14 mouse cellular contexts compared by ENCODE assay signal in the genomic region with DNA sequence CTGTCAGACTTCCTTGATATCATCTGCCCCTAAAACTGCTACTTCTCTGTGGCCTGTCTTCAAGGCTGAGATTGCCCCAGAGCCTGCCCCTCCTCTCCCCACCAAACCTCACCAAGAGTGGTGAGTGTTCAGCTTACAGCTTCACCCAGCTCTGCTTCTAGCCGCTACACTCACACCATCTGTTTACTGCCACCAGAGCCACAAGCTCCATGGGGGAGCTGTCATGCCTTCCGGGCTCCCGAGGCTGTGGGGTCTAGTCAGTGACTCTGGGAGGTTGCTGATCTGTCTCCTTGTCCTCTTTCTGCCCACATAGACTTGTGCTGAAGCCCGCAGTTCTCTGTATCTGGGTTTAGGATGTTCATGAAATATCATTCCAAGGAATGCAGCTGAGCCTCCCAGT.
DNase-seq lines count a peak whose midpoint lies in the region.
"Had no signal": no experiment of that assay in that cellular context is flagged by ENCODE, and none has a peak within 500 bp of the region (broad histone marks: within the 10 kb centered on the region; RNA-seq: fewer than 3 reads in every experiment).

No protein-coding gene starts in this region.

- intact Hi-C loops in left cerebral cortex, postnatal 4 days (cut with DNase I), result no loop called here
- intact Hi-C loops in left cerebral cortex, postnatal 25 days (cut with DNase I), result no loop called here

- DNase-seq in left cerebral cortex, postnatal 4 days, result peak; percentile 19
- no peak for DNase-seq in left cerebral cortex, postnatal 25 days (ENCODE audit: low spot score in 2 of 2)
- DNase-seq in cerebellum, adult 11-12 months, result peak; percentile 50
- peak; percentile 38 for DNase-seq in cerebellum, adult 9-10 months
- peak; percentile 64 to 69 for DNase-seq in cerebellum, postnatal 25 days
- no peak for DNase-seq in kidney, adult 8-10 months
- no peak for DNase-seq in layer of hippocampus, postnatal 10 days (ENCODE audit: low spot score in 2 of 2)
- DNase-seq in thymus, postnatal 25 days, result no peak
- DNase-seq: adrenal gland, postnatal 14 days; embryo, embryonic 11 days; gastrocnemius, postnatal 10 days; heart, adult 18-20 months; heart, postnatal 14 days; kidney, adult 18-20 months had no signal

Comparison
In these comparisons a context has a peak if more than half of its experiments do, and no peak if none do; other contexts are left out.
1. DNase-seq: peak in left cerebral cortex, postnatal 4 days (single experiment), cerebellum, adult 11-12 months (single experiment), cerebellum, adult 9-10 months (single experiment) and cerebellum, postnatal 25 days (2 of 2); none in left cerebral cortex, postnatal 25 days (0 of 2), kidney, adult 8-10 months (0 of 2), layer of hippocampus, postnatal 10 days (0 of 2) and thymus, postnatal 25 days (single experiment).